Mouse (Mus musculus) Patski (cell line): ENCODE results near the gene Tcl1b4. TPM values are rescaled to one million over a fixed set of nuclear protein-coding genes. Genes with fewer than 3 reads are reported as not detected.

ENCODE experiments used
- ATAC-seq: fragments of 100-300 bp; one replicate; pipeline ENCODE4 v1.8.0; 2021
- CTCF ChIA-PET: fragments of 350-600 bp; sonication (Branson Sonifier 250); formaldehyde crosslinking; loops from one replicate; lab custom pipeline; 2022; ENCODE audit warnings: inconsistent platforms; lab: Charles Lee
- POLR2A ChIA-PET: fragments of 350-600 bp; sonication (Branson Sonifier 250); formaldehyde crosslinking; loops from one replicate; lab custom pipeline; 2022; ENCODE audit warnings: antibody characterized with exemption, inconsistent platforms; lab: Charles Lee
- DNase-seq: peaks from one replicate; pipeline ENCODE4 v3.0.0-alpha.2; 2011; ENCODE audit warnings: low read depth, low spot score
- H3K27me3 ChIP-seq: fragments of 371-371 bp; one replicate; pipeline ENCODE4 v1.5.1; 2021
- CTCF ChIP-seq: fragments of 100-300 bp; IDR thresholded peaks from one replicate; pipeline ENCODE4 v1.5.1; 2021
- in situ Hi-C: fragments of 300-500 bp; cut with MboI; formaldehyde crosslinking; loops from 3 replicates; pipeline ENCODE4 v1.11.1; 2018; ENCODE audit warnings: low pct_unique_long_range_greater_than_20kb, mixed read lengths
- polyA plus RNA-seq: library from polyadenylated mRNA; unstranded; gene quantifications from one replicate; pipeline ENCODE4 v1.2.3, GENCODE M21; 2021

Tcl1b4 gene
- polyA plus RNA-seq, 1 experiment from 2014 or later, result not detected

DNA sequence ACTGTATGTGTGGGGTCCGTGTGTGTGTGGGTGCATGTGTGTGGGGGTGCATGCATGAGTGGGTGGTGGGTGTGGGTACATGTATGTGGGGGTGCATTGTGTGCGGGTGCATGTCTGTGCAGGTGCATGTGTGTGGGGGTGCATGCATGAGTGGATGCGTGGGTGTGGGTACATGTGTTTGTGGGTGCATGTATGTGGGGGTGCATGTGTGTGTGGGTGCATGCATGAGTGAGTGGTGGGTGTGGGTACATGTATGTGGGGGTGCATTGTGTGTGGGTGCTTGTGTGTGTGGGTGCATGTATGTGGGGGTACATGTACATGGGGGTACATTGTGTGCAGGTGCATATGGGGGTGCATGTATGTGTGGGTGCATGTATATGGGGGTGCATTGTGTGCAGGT is 52.0 kb downstream of the Tcl1b4 start:
- CTCF ChIA-PET, result no interaction called here
- H3K27me3 ChIP-seq, result peaks cover 6% of the 10 kb centered on the region
- DNase-seq, result no peak
- in situ Hi-C loops, result no loop called here
- TF ChIP-seq CTCF, result no peak
- POLR2A ChIA-PET, result no interaction called here
- ATAC-seq, result no peak

Other genes starting within 250 kb of the Tcl1b4 start
- 14.2 TPM for gene Syne3, start 192.1 kb upstream of the Tcl1b4 start, polyA plus RNA-seq
- gene Glrx5, start 169.3 kb upstream of the Tcl1b4 start, polyA plus RNA-seq, result 88.8 TPM
- not detected for gene Tcl1b2, start 55.9 kb upstream of the Tcl1b4 start, polyA plus RNA-seq
- gene Tcl1b1, start 42.3 kb upstream of the Tcl1b4 start, polyA plus RNA-seq, result not detected
- gene Tcl1b5, start 25.6 kb upstream of the Tcl1b4 start, polyA plus RNA-seq, result not detected
- not detected for gene Tcl1b3, start 10.9 kb upstream of the Tcl1b4 start, polyA plus RNA-seq
- gene Tcl1, start 20.8 kb downstream of the Tcl1b4 start, polyA plus RNA-seq, result not detected
- gene Tunar, start 131.9 kb downstream of the Tcl1b4 start, polyA plus RNA-seq, result not detected